Mouse (Mus musculus) spleen, adult 2 months (tissue): ENCODE results near the gene 6030408B16Rik. TPM values are rescaled to one million over a fixed set of nuclear protein-coding genes. Genes with fewer than 3 reads are reported as not detected.

Experiments used
- DNase-seq, 2 experiments: peaks; one replicate each; pipeline versions ENCODE4 v3.0.0 to v3.0.0-alpha.2; 2012 to 2021; ENCODE audit warnings: low spot score in 2 of 2, low read depth in 1 of 2
- H3K27ac ChIP-seq: fragments of 200-500 bp; 2 replicates; pipeline ENCODE4 v1.5.1; 2012; ENCODE audit warnings: low read length, inconsistent platforms; ENCODE audit not compliant: insufficient read depth
- H3K27me3 ChIP-seq: fragments of 200-500 bp; 2 replicates; pipeline ENCODE4 v1.6.1; 2012; ENCODE audit warnings: mild to moderate bottlenecking, moderate library complexity, low read length, inconsistent platforms; ENCODE audit not compliant: control insufficient read depth, insufficient read depth
- H3K36me3 ChIP-seq: fragments of 200-500 bp; 2 replicates; pipeline ENCODE4 v1.6.1; 2012; ENCODE audit warnings: mild to moderate bottlenecking, low read length, inconsistent platforms; ENCODE audit not compliant: control insufficient read depth, insufficient read depth
- H3K4me1 ChIP-seq: fragments of 200-500 bp; 2 replicates; pipeline ENCODE4 v1.6.1; 2011; ENCODE audit warnings: inconsistent platforms; ENCODE audit not compliant: control insufficient read depth, insufficient read depth, insufficient read length
- H3K4me3 ChIP-seq: fragments of 200-500 bp; 2 replicates; pipeline ENCODE4 v1.5.1; 2011; ENCODE audit warnings: mild to moderate bottlenecking, inconsistent platforms; ENCODE audit not compliant: insufficient read depth, insufficient read length; ENCODE audit errors: extremely low read depth
- CTCF ChIP-seq: fragments of 200-500 bp; IDR thresholded peaks from 2 replicates; pipeline ENCODE4 v1.5.1; 2011; ENCODE audit warnings: mild to moderate bottlenecking, inconsistent platforms; ENCODE audit not compliant: insufficient read depth, insufficient read length, insufficient replicate concordance; ENCODE audit errors: extremely low read depth
- POLR2A ChIP-seq: fragments of 200-500 bp; IDR thresholded peaks from 2 replicates; pipeline ENCODE4 v1.6.1; 2011; ENCODE audit warnings: low read depth, low read length, inconsistent platforms
- WGBS: fragments of 180-500 bp; shearing (Covaris S2); methylation state at CpG from one replicate; pipeline ENCODE4 v1.1.7; 2018; 5-methylcytosine and 5-hydroxymethylcytosine counted together
- polyA plus RNA-seq: library from polyadenylated mRNA; depleted of rRNA; stranded (reverse); fragments of >200 nt; gene quantifications from 2 replicates; pipeline ENCODE4 v1.2.3, GENCODE M21; 2012; rRNA removed

The 6030408B16Rik gene
- polyA plus RNA-seq, 1 experiment, result 0.25 TPM

DNA sequence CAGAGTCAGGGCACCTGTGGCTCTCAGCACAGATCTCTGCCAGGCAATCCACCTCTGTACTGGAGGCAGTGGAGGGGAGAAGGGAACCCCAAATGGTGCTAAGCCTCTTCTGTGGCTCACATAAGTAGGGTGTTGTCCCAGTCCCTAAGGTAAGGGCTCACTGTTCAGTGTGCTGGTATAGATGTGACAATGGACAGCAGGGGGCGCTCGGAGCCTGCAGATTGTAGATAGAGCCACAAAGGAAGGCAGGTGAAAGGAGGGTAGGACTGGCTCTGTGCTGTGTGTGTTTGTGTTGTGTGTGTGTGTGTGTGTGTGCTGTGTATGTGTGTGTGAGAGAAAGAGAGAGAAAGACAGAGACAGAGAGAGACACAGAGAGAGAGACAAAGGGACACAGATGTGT is 46.5 kb downstream of the 6030408B16Rik start:
- TF ChIP-seq CTCF (peak; percentile 86; the same call in 1 of the 2 replicates), POLR2A (no peak)
- Histone ChIP-seq H3K27me3 (no peaks in the 10 kb centered on the region), H3K36me3 (no peaks in the 10 kb centered on the region), H3K4me1 (no peaks in the 10 kb centered on the region; the same call in 1 of the 2 replicates), H3K27ac (no peak overlapping the region), H3K4me3 (no peak overlapping the region)
- WGBS, result 2% methylated on average over 2 of the region's 2 CpGs
- DNase-seq, result peak; percentile 46 to 73

DNA sequence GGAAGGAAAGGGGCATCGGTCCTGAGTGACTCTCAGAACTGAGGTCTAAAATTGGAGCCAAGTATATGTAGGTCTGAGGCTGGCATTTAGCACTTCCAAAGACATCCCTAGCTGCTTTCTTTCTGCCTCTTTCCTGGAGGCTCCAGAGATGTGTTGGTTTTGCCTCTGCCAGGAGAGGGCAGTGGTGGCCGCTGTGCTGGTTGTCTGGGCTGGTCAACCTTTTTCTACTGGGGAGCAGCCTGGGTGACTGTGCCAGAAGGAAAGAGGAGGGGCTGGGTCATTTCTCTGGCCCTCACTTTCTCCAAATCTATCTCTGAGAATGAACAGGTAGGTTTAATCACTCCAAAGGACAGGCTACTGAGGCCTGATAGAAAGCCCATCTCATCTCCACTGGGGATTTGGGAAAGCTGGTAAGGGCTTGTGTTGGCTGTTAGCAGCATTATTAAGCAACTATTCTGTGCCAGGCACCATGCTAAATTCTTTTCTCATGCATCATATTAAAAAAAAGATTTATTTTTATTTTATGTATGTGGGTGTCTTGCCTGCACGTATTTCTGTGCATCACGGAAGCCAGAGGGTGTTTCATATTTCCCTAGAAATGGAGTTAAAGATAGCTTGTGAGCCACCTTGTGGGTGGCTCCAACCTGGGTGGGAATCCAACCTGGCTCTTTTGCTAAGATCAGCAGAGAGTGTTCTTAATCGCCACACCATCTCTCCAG is 48.9 kb downstream of the 6030408B16Rik start:
- 73% methylated on average over 5 of the region's 5 CpGs for WGBS
- Histone ChIP-seq H3K4me1 (no peaks in the 10 kb centered on the region; the same call in 1 of the 2 replicates), H3K36me3 (no peaks in the 10 kb centered on the region), H3K27me3 (no peaks in the 10 kb centered on the region), H3K4me3 (no peak overlapping the region), H3K27ac (no peak overlapping the region)
- DNase-seq, result no peak
- TF ChIP-seq CTCF (peak; percentile 19; the same call in 1 of the 2 replicates), POLR2A (no peak)

Other genes with a start within 250 kb of the 6030408B16Rik start
- not detected in 2 replicates for gene Gm47841, start 245.8 kb upstream of the 6030408B16Rik start, polyA plus RNA-seq
- gene Fignl2, start 214.6 kb upstream of the 6030408B16Rik start, polyA plus RNA-seq, result 2.2 and 2.6 TPM in 2 replicates
- gene Ankrd33, start 177.5 kb upstream of the 6030408B16Rik start, polyA plus RNA-seq, result not detected in 2 replicates
- 27.8 and 28.9 TPM in 2 replicates for gene Acvrl1, start 164.7 kb upstream of the 6030408B16Rik start, polyA plus RNA-seq
- 17.9 and 20.2 TPM in 2 replicates for gene Acvr1b, start 119.1 kb upstream of the 6030408B16Rik start, polyA plus RNA-seq
- gene Grasp, start 69.0 kb upstream of the 6030408B16Rik start, polyA plus RNA-seq, result 5.6 and 6.5 TPM in 2 replicates
- gene Nr4a1, start 38.9 kb upstream of the 6030408B16Rik start, polyA plus RNA-seq, result 50.3 and 63.8 TPM in 2 replicates
- gene Atg101, start 8.9 kb upstream of the 6030408B16Rik start, polyA plus RNA-seq, result 24.5 and 29.4 TPM in 2 replicates
- gene Krt80, start 77.0 kb downstream of the 6030408B16Rik start, polyA plus RNA-seq, result 9.9 and 13.6 TPM in 2 replicates
- 0.86 and 1.7 TPM in 2 replicates for gene Krt7, start 117.8 kb downstream of the 6030408B16Rik start, polyA plus RNA-seq
- not detected in 2 replicates for gene Krt87, start 145.6 kb downstream of the 6030408B16Rik start, polyA plus RNA-seq
- gene Krt88, start 154.5 kb downstream of the 6030408B16Rik start, polyA plus RNA-seq, result not detected in 2 replicates
- not detected in 2 replicates for gene Krt81, start 170.5 kb downstream of the 6030408B16Rik start, polyA plus RNA-seq
- 0.14 and 0.22 TPM in 2 replicates for gene Krt86, start 180.3 kb downstream of the 6030408B16Rik start, polyA plus RNA-seq
- 0.18 and 0.42 TPM in 2 replicates for gene Krt83, start 198.3 kb downstream of the 6030408B16Rik start, polyA plus RNA-seq
- not detected in 2 replicates for gene Gm49425, start 224.0 kb downstream of the 6030408B16Rik start, polyA plus RNA-seq
- gene Krt84, start 239.6 kb downstream of the 6030408B16Rik start, polyA plus RNA-seq, result not detected in 2 replicates